Mouse (Mus musculus): Measurements from ENCODE around the gene Ptch1.

DNA sequence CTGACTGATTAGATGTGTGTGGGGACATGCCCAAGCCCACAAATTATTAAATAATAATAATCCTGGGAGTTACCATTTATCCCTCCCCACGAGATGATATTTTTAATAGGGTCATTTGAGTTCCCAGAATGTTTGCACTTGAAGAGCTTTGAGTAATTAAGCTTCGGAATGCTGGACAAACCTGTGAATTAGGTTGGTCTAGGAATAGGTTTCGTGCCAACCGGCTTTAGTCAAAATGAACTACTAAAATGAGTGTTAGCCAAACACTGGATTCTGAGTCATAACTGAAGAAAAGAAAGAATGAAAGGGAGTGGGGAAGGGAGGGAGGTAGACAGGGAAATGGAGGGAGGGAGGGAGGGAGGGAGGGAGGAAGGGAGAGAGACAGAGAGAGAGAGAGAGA lies 1.2 kb upstream of the Ptch1 start:
- no peak for TF ChIP-seq CTCF (IDR thresholded peaks at IDR 0.05; ENCODE audit: control insufficient read depth, insufficient read depth, insufficient replicate concordance, low read depth, low read length)
- TF ChIP-seq POLR2A (IDR thresholded peaks at IDR 0.05; ENCODE audit: control insufficient read depth, low read depth, low read length): no peak
